Mouse (Mus musculus): ENCODE measurements around the gene 3425401B19Rik. TPM values are rescaled to one million over a fixed set of nuclear protein-coding genes. Genes with fewer than 3 reads are reported as not detected.

3425401B19Rik gene
- polyA plus RNA-seq, 1 experiment from 2014 or later: 0.21 TPM

GRCm38 (mm10) chr14:32634015-32634682 lies 50.9 kb downstream of the 3425401B19Rik start:
- no peaks in the 10 kb centered on the region for H3K27me3 ChIP-seq
- H3K27ac ChIP-seq: no peak overlapping the region
- 31% methylated on average over 11 of the region's 11 CpGs for WGBS
- H3K9ac ChIP-seq: no peak overlapping the region
- no peak overlapping the region for H3K4me2 ChIP-seq (replicated peaks)
- H3K4me3 ChIP-seq: no peak overlapping the region
- ATAC-seq (ENCODE audit: low FRiP score): peak; percentile 58
- H3K36me3 ChIP-seq: no peaks in the 10 kb centered on the region
- H3K4me1 ChIP-seq: no peaks in the 10 kb centered on the region
- no peaks in the 10 kb centered on the region for H3K9me3 ChIP-seq (replicated peaks)

GRCm38 (mm10) chr14:32632908-32633600 lies 52.0 kb downstream of the 3425401B19Rik start:
- no peak for ATAC-seq (ENCODE audit: low FRiP score)
- Histone ChIP-seq H3K27me3 (no peaks in the 10 kb centered on the region), H3K27ac (no peak overlapping the region), H3K9me3 (replicated peaks) (no peaks in the 10 kb centered on the region), H3K9ac (no peak overlapping the region), H3K4me1 (no peaks in the 10 kb centered on the region), H3K4me2 (replicated peaks) (no peak overlapping the region), H3K4me3 (no peak overlapping the region), H3K36me3 (no peaks in the 10 kb centered on the region)
- 84% methylated on average over 6 of the region's 6 CpGs for WGBS

DNA sequence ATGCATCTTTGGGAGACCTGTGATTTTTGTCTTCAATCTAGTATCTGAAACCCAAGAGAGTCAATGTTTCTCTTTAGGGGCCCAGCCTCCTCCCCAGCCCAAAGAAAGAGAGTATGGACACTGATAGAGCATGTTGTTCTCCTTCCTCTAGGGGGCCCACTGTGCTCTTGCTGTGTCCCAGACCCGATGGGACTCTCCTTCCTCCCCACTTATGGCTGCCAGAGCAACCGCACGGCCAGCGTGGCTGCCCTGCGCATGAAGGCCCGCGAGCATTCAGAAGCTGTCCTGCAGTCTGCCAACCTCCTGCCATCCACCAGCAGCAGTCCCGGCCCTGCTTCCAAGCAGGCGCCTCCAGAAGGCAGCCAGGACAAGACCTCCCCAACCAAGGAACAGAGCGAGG lies 56.5 kb downstream of the 3425401B19Rik start:
- Histone ChIP-seq H3K9ac (no peak overlapping the region), H3K4me1 (no peaks in the 10 kb centered on the region), H3K27me3 (no peaks in the 10 kb centered on the region), H3K36me3 (no peaks in the 10 kb centered on the region), H3K4me2 (replicated peaks) (no peak overlapping the region), H3K9me3 (replicated peaks) (no peaks in the 10 kb centered on the region), H3K4me3 (no peak overlapping the region), H3K27ac (no peak overlapping the region)
- ATAC-seq (ENCODE audit: low FRiP score): no peak
- 50% methylated on average over 10 of the region's 10 CpGs for WGBS

DNA sequence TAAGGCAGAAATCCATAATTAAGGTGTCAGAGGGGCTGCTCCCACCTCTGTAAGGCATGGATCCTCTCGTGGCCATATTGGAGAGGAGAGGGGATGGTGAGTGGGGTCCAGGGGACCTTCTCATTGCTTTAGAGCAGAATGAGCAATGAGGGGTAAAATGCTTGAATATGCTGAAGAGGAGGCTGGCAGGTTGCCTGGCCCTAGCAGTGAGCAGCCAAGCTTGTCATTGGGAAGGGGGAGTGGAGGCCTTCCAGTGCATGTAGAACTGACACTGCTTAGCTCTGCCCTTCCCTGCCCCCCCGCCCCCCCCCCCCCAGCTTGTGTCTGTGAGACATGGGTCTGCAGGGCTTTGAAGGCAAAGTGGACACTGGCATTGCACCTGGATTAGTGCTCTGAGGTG lies 57.8 kb downstream of the 3425401B19Rik start:
- Histone ChIP-seq H3K27ac (no peak overlapping the region), H3K4me1 (no peaks in the 10 kb centered on the region), H3K4me3 (no peak overlapping the region), H3K9ac (no peak overlapping the region), H3K27me3 (no peaks in the 10 kb centered on the region), H3K4me2 (replicated peaks) (no peak overlapping the region), H3K9me3 (replicated peaks) (no peaks in the 10 kb centered on the region), H3K36me3 (no peaks in the 10 kb centered on the region)
- no peak for ATAC-seq (ENCODE audit: low FRiP score)
- WGBS: 39% methylated on average over 2 of the region's 2 CpGs

GRCm38 (mm10) chr14:32624811-32625210 lies 60.3 kb downstream of the 3425401B19Rik start:
- no peak overlapping the region for H3K4me3 ChIP-seq
- 89% methylated on average over 7 of the region's 7 CpGs for WGBS
- H3K4me2 ChIP-seq (replicated peaks): no peak overlapping the region

GRCm38 (mm10) chr14:32624245-32624644 lies 60.8 kb downstream of the 3425401B19Rik start:
- H3K27ac ChIP-seq: no peak overlapping the region
- WGBS: 86% methylated on average over 3 of the region's 3 CpGs
- H3K27me3 ChIP-seq: no peaks in the 10 kb centered on the region
- H3K36me3 ChIP-seq: no peaks in the 10 kb centered on the region
- no peaks in the 10 kb centered on the region for H3K4me1 ChIP-seq
- H3K9ac ChIP-seq: no peak overlapping the region
- no peak for ATAC-seq (ENCODE audit: low FRiP score)
- no peaks in the 10 kb centered on the region for H3K9me3 ChIP-seq (replicated peaks)
- no peak overlapping the region for H3K4me2 ChIP-seq (replicated peaks)
- H3K4me3 ChIP-seq: no peak overlapping the region

More at GRCm38 (mm10) chr14:32624811-32625210, 60.3 kb downstream of the 3425401B19Rik start:
- Histone ChIP-seq H3K36me3 (no peaks in the 10 kb centered on the region), H3K4me1 (no peaks in the 10 kb centered on the region), H3K9ac (no peak overlapping the region), H3K27me3 (no peaks in the 10 kb centered on the region), H3K9me3 (replicated peaks) (no peaks in the 10 kb centered on the region), H3K27ac (no peak overlapping the region)
- ATAC-seq (ENCODE audit: low FRiP score): no peak

GRCm38 (mm10) chr14:32617253-32617652 lies 67.8 kb downstream of the 3425401B19Rik start:
- 89% methylated on average over 5 of the region's 5 CpGs for WGBS
- Histone ChIP-seq H3K27ac (no peak overlapping the region), H3K36me3 (no peaks in the 10 kb centered on the region), H3K27me3 (no peaks in the 10 kb centered on the region), H3K4me2 (replicated peaks) (no peak overlapping the region), H3K9ac (no peak overlapping the region), H3K4me1 (no peaks in the 10 kb centered on the region), H3K4me3 (no peak overlapping the region), H3K9me3 (replicated peaks) (no peaks in the 10 kb centered on the region)
- no peak for ATAC-seq (ENCODE audit: low FRiP score)

- H3K36me3 ChIP-seq: no peaks in the 10 kb centered on the region
- H3K4me3 ChIP-seq: no peak overlapping the region
- no peaks in the 10 kb centered on the region for H3K9me3 ChIP-seq (replicated peaks)
- H3K27ac ChIP-seq: no peak overlapping the region
- no peak overlapping the region for H3K9ac ChIP-seq
- peaks cover 4% of the 10 kb centered on the region; the same call in 1 of the 2 replicates for H3K27me3 ChIP-seq
- ATAC-seq (ENCODE audit: low FRiP score): no peak
- whole genome bisulfite sequencing: 22% methylated on average over 3 of the region's 3 CpGs
- H3K4me1 ChIP-seq: peaks cover 12% of the 10 kb centered on the region
- H3K4me2 ChIP-seq (replicated peaks): no peak overlapping the region
Measured at GRCm38 (mm10) chr14:32609392-32609791, 75.7 kb downstream of the 3425401B19Rik start.

Other genes starting within 250 kb of the 3425401B19Rik start
- gene Slc18a3, start 220.4 kb downstream of the 3425401B19Rik start, polyA plus RNA-seq (2016; fragmentation: Nextera tagmentation; extraction: Ambion mirVana): 7.3 and 9.4 TPM in 2 replicates
- gene Chat, start 219.3 kb downstream of the 3425401B19Rik start, polyA plus RNA-seq (2016; fragmentation: Nextera tagmentation; extraction: Ambion mirVana): 0.80 and 1.7 TPM in 2 replicates
- 33.7 and 34.4 TPM in 2 replicates for gene Ercc6, start 171.8 kb downstream of the 3425401B19Rik start, polyA plus RNA-seq (2016; fragmentation: Nextera tagmentation; extraction: Ambion mirVana)
- 19.0 and 28.3 TPM in 2 replicates for gene Prrxl1, start 85.9 kb downstream of the 3425401B19Rik start, polyA plus RNA-seq (2016; fragmentation: Nextera tagmentation; extraction: Ambion mirVana)
- gene Tmem273, start 100.7 kb upstream of the 3425401B19Rik start, polyA plus RNA-seq (2016; fragmentation: Nextera tagmentation; extraction: Ambion mirVana): 0.30 and 0.47 TPM in 2 replicates
- not detected in 2 replicates for gene Fam170b, start 148.7 kb upstream of the 3425401B19Rik start, polyA plus RNA-seq (2016; fragmentation: Nextera tagmentation; extraction: Ambion mirVana)
- 7.3 and 8.2 TPM in 2 replicates for gene Vstm4, start 171.5 kb upstream of the 3425401B19Rik start, polyA plus RNA-seq (2016; fragmentation: Nextera tagmentation; extraction: Ambion mirVana)

Measured in hindbrain, embryonic 12.5 days (tissue).